10 mouse cellular contexts compared by ENCODE assay signal in the genomic region with DNA sequence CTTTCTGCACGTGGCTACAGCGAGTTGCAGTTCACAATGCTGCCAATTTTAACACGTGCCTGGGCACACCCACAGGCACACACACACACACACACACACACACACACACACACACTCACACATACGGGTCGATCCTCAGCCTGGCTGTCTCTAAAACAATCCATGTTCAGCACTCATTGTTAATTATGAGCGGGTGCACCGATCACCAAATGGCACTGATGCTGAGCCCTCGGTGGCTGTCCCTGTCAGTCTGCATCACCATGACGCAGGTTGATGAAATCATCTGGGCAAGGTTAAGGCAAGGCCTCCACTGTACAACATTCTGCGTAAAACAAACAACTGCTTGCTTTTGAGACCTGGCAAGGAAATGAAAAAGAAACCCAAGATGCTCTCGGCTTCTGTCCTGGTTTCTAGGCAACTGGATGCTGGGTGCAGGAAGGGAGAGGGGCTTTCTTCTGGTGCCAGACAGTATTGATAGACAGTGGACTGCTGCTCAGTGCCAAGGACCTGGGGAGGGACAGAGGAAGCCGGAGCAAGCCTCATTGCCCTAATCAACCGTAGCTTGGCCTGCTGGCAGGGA.
A peak's percentile ranks its signal among the peaks of the same experiment; 100 is the strongest.
DNase-seq lines count a peak whose midpoint lies in the region; ATAC-seq and TF ChIP-seq lines count a peak whose summit lies in the region.
"Had no signal": no experiment of that assay in that cellular context is flagged by ENCODE, and none has a peak within 500 bp of the region (broad histone marks: within the 10 kb centered on the region; RNA-seq: fewer than 3 reads in every experiment).

No protein-coding gene starts in this region.

- H3K79me2 ChIP-seq in heart, adult 2 months (replicated peaks; ENCODE audit: control insufficient read depth, insufficient read depth, low read length): no peaks in the 10 kb centered on the region

- TF ChIP-seq CTCF in heart, adult 2 months (IDR thresholded peaks at IDR 0.05): no peak

- TF ChIP-seq EP300 in heart, adult 2 months (IDR thresholded peaks at IDR 0.05; ENCODE audit: insufficient read depth, low read depth, low read length): no peak

- H3K27ac ChIP-seq in embryonic facial prominence, embryonic 13.5 days: no peak overlapping the region
- H3K27ac ChIP-seq in embryonic facial prominence, embryonic 10.5 days (replicated peaks): no peak overlapping the region
- H3K27ac ChIP-seq in hindbrain, embryonic 12.5 days: peak overlapping the region; percentile 55
- no peak overlapping the region for H3K27ac ChIP-seq in heart, adult 2 months
- H3K27ac ChIP-seq: heart, embryonic 13.5 days; liver, embryonic 15.5 days had no signal

- H3K27me3 ChIP-seq in embryonic facial prominence, embryonic 13.5 days: no peaks in the 10 kb centered on the region
- H3K27me3 ChIP-seq in embryonic facial prominence, embryonic 10.5 days (replicated peaks; ENCODE audit: low read depth, poor library complexity, severe bottlenecking): peaks cover 29% of the 10 kb centered on the region
- H3K27me3 ChIP-seq in hindbrain, embryonic 12.5 days: peaks cover 66% of the 10 kb centered on the region
- no peaks in the 10 kb centered on the region for H3K27me3 ChIP-seq in heart, adult 2 months (ENCODE audit: control insufficient read depth, insufficient read depth, low read length)
- H3K27me3 ChIP-seq: liver, embryonic 15.5 days had no signal

- 47% methylated on average over 13 of the region's 13 CpGs for WGBS in embryonic facial prominence, embryonic 13.5 days
- WGBS in embryonic facial prominence, embryonic 10.5 days: 68% methylated on average over 13 of the region's 13 CpGs
- 20% methylated on average over 13 of the region's 13 CpGs for WGBS in hindbrain, embryonic 12.5 days
- WGBS in heart, adult 2 months: 42% methylated on average over 13 of the region's 13 CpGs

- intact Hi-C loops in left cerebral cortex, postnatal 4 days (cut with DNase I): no loop called here
- intact Hi-C loops in heart, adult 2 months (cut with DNase I): no loop called here

- no peak overlapping the region for H3K4me2 ChIP-seq in embryonic facial prominence, embryonic 13.5 days
- H3K4me2 ChIP-seq in hindbrain, embryonic 12.5 days (replicated peaks): peak overlapping the region; percentile 34; the same call in 1 of the 2 replicates
- H3K4me2 ChIP-seq: heart, embryonic 13.5 days; liver, embryonic 15.5 days had no signal

- ATAC-seq in embryonic facial prominence, embryonic 13.5 days (ENCODE audit: insufficient number of reproducible peaks, insufficient read depth, low FRiP score, low TSS enrichment, low read depth): no peak
- ATAC-seq in hindbrain, embryonic 12.5 days (ENCODE audit: low FRiP score): peak; percentile 90
- ATAC-seq in inflammation-experienced regulatory T-cells, adult 6 months: no peak

- H3K4me1 ChIP-seq in embryonic facial prominence, embryonic 13.5 days: peaks cover 26% of the 10 kb centered on the region
- peaks cover 34% of the 10 kb centered on the region for H3K4me1 ChIP-seq in embryonic facial prominence, embryonic 10.5 days
- peaks cover 25% of the 10 kb centered on the region for H3K4me1 ChIP-seq in hindbrain, embryonic 12.5 days
- no peaks in the 10 kb centered on the region for H3K4me1 ChIP-seq in heart, adult 2 months (ENCODE audit: control insufficient read depth, insufficient read depth, low read length)
- H3K4me1 ChIP-seq: liver, embryonic 15.5 days had no signal

- DNase-seq in embryonic facial prominence, embryonic 10.5 days (ENCODE audit: low spot score): no peak
- DNase-seq in left cerebral cortex, postnatal 4 days: peak; percentile 89
- DNase-seq in right cerebral cortex, postnatal 36 days (ENCODE audit: low spot score in 2 of 2): peak; percentile 18 to 43
- DNase-seq in heart, adult 2 months: no peak
- no peak for DNase-seq in spleen, adult 12 weeks (ENCODE audit: low spot score)

- H3K4me3 ChIP-seq in embryonic facial prominence, embryonic 13.5 days: no peak overlapping the region
- no peak overlapping the region for H3K4me3 ChIP-seq in embryonic facial prominence, embryonic 10.5 days
- no peak overlapping the region for H3K4me3 ChIP-seq in hindbrain, embryonic 12.5 days
- H3K4me3 ChIP-seq in heart, adult 2 months: no peak overlapping the region
- H3K4me3 ChIP-seq: heart, embryonic 13.5 days; liver, embryonic 15.5 days had no signal

- no peaks in the 10 kb centered on the region for H3K36me3 ChIP-seq in embryonic facial prominence, embryonic 13.5 days
- no peaks in the 10 kb centered on the region for H3K36me3 ChIP-seq in embryonic facial prominence, embryonic 10.5 days (replicated peaks)
- no peaks in the 10 kb centered on the region for H3K36me3 ChIP-seq in hindbrain, embryonic 12.5 days
- no peaks in the 10 kb centered on the region for H3K36me3 ChIP-seq in heart, adult 2 months (ENCODE audit: control insufficient read depth, insufficient read depth, low read length)
- H3K36me3 ChIP-seq: heart, embryonic 13.5 days; liver, embryonic 15.5 days had no signal

- 0 out of 2 replicates have a peak overlapping the region, but pooled peaks have one; percentile 12 for H3K9ac ChIP-seq in embryonic facial prominence, embryonic 13.5 days
- peak overlapping the region; percentile 29; the same call in 1 of the 2 replicates for H3K9ac ChIP-seq in hindbrain, embryonic 12.5 days
- H3K9ac ChIP-seq in heart, adult 2 months (ENCODE audit: low read depth, low read length): no peak overlapping the region
- H3K9ac ChIP-seq: heart, embryonic 13.5 days; liver, embryonic 15.5 days had no signal

- no peaks in the 10 kb centered on the region for H3K9me3 ChIP-seq in embryonic facial prominence, embryonic 13.5 days
- H3K9me3 ChIP-seq in embryonic facial prominence, embryonic 10.5 days: no peaks in the 10 kb centered on the region
- no peaks in the 10 kb centered on the region for H3K9me3 ChIP-seq in hindbrain, embryonic 12.5 days (replicated peaks)
- H3K9me3 ChIP-seq: heart, embryonic 13.5 days; liver, embryonic 15.5 days had no signal

- TF ChIP-seq POLR2A in heart, adult 2 months (IDR thresholded peaks at IDR 0.05; ENCODE audit: insufficient read depth, low read depth, low read length): no peak

Comparison
In these comparisons a context has a peak if more than half of its experiments do, and no peak if none do; other contexts are left out.
1. DNase-seq: peak in left cerebral cortex, postnatal 4 days (single experiment) and right cerebral cortex, postnatal 36 days (2 of 2); none in embryonic facial prominence, embryonic 10.5 days (single experiment), heart, adult 2 months (0 of 2) and spleen, adult 12 weeks (single experiment).